Mouse (Mus musculus) embryonic fibroblast, embryonic 13.5 days (primary cell): ENCODE measurements around the gene Rab25.

ENCODE experiments used
- CTCF ChIP-seq: IDR thresholded peaks from 2 replicates; pipeline ENCODE4 v1.5.1; 2011; ENCODE audit warnings: mild to moderate bottlenecking, control low read depth, low read length, moderate library complexity, borderline replicate concordance; ENCODE audit not compliant: insufficient read depth
- POLR2A ChIP-seq: IDR thresholded peaks from 2 replicates; pipeline ENCODE4 v1.6.1; 2011; ENCODE audit warnings: low read depth, mild to moderate bottlenecking, control low read depth, low read length, moderate library complexity

DNA sequence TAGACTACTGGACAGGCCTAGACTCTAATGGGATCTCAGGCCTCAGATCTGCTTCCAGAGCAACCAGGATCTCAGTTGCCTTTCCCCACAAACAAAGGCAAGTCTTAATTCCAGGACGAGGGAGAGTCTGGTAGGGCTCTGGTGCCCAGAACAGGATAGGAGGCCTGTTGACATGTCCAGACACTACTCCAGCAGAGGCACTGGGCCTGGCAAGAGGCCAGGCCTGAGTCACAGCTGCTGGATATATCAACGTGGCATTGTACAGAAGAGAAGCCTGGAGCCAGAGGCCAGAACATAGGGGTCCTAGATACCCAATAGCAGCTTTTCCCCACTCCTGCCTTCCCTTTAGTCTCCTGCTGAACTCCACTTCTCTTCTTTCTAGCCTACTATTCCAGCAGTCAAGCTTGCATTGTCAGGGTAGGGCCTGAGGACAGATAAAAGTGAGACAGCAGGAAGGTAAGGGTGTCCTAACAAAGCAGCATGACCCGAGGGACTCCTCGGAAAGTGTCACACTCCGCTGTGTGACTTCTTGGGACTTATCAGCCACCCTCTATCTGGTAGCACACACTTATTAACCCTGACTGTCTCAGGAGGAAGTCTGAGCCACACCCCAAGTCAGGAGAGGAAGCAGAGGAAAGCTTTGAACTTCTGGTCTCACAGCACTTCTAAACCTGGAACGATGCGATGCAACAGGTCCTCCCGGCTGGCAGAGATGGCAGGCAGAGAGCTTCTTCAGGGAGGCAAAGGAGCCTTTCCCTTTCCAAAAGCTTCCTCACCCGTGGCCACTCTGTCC is 53.1 kb downstream of the Rab25 start:
- TF ChIP-seq POLR2A: no peak
- TF ChIP-seq CTCF: no peak
